Mouse (Mus musculus) ovary, postnatal 10 days (tissue): ENCODE data around the gene Prss2.
"Not testable (repeated sequence)": the region's sequence is repeated elsewhere in the genome, so short reads cannot be mapped to it uniquely, and the experiment has no call there.

ENCODE experiments used
- DNase-seq: peaks from one replicate; pipeline ENCODE4 v3.0.0; 2022; ENCODE audit warnings: low spot score

The Prss2 gene

DNA sequence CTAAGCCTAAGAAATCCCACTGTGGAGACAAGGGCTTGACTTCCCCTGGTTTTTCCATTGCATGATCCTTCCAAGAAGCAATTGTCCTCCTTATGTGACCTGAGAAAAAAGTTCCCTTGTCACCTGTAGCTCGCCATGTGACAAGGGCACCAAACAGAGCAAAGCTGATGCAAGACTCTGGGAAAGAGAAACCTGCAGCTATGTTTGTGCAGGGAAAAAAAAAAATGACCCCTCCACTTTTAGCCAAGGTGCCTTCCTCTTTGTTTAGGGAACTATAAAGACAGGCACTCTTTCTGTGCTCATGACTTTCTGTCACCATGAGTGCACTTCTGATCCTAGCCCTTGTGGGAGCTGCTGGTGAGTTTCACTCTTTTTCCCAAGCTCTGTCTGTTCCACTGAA lies at the start of gene Prss2:
TSS of gene Prss2 (plus strand) at position 301 of the 400 bp plus-strand sequence.
- DNase-seq = no peak

DNA sequence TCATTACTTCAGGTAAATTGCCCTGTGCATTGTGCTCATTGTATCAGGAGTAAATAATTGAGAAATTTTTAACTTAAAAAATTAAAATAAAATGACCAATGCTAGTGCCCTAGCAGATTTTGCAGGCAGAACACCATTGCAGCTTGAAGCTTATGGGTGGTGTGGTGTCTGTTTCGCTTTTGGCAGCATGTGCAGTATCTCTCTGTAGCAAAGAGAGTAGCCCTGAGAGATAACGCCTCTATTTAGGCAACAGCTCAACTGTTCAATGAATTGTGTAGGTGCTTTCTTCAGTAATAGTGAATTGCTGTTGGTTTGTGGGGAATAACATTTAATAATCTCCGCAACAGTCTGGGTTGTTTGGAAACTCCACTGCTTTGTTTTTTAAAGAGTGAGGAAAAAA lies 22.2 kb upstream of the Prss2 start:
- DNase-seq = no peak

DNA sequence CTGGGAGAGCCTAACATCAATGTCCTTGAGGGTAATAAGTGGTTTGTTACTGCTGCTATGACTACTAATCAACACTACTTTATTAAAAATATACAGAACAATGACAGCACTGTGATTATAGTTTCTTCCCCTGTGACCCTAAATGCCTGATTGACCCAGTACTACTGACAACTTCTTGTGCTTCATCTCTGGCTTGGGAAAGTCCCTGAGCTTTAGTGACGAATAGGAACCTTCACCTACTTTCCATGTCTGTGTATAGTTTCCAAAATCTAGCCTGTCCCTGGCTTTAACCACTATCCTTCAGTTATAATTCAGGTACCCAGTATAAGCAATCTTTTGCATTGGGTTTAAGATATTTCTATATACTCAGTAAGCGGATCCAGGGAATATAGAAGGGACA lies 16.7 kb upstream of the Prss2 start:
- no peak for DNase-seq

DNA sequence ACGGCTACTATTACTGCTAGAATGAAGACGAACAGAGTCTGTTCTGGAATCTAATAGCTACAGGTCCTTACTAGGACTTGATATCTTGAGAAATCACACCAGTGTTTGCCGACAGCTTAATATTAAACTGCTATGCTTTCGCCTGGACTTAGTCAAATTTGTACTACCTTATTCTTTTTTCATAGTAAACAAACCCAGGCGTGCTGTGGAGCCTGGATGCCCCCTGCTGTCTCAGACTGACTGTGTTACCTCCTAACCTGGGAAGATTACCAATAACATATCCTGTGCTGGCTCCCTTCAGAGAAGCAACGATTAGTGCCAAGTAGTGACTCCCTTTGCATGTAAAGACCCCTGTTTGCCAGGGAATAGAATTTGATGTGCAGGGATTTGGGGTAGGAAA lies 16.3 kb upstream of the Prss2 start:
- no peak for DNase-seq

DNA sequence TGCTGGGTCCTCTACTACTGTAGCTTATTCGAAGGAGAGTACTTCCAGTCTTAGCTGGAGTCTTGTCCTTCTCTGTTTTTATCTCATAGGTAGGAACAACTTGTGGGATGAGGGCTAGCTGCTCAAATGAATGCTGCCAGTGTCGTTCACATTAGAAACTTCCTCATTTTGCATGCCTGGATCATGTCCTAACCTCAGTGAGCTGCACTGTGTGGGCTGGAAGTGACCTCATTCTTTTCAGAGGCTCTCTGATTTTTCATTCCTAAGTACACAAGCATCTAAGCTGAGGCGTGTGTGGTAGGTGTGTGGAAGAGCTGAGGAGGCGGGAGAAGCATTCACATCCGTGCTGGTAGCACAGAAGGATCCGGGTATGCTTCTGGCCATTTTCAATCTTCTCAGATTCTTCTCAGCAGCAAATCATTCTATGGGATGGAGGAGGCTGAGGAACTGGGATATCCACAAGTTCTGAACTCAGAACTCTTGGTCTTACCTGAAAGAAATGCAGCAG lies 3.5 kb upstream of the Prss2 start:
- DNase-seq = no peak

DNA sequence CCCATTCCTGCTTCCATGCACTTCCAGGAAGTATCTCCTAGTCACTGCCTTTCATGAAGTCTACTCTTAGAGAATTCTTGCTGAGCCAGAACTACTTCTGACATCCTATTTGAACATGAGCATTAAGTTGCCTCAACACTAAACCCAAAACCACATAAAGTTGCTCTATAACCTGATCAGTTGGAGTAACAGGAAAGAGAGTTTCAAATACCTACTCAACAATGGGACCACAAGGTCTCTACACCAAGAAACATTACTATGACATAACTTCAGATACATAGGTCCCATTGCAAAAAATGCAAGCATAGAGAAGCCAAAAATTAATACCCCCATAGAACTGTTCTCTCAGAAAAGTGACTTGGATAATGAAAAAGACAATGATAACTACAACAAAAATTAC lies 4.9 kb downstream of the Prss2 start:
- no peak for DNase-seq

DNA sequence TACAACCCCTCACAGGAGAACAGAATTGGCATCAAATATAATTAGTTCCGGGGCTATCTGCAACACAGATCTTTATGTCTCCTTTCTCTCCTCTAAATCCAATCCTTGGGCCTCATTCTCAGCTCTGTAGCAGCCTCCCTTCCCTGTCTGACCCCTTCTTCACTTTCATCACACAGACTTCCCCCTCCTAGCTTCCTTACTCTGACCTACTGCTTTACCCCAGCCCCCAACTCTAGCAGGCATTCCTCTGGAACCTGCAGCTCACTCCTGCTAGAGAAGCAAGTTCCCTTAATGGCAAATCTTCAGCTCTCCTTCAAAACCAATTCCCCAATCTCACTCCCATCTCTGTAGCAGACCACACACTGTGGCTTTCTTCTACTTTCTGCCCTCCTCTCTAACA lies 5.8 kb downstream of the Prss2 start:
- no peak for DNase-seq

DNA sequence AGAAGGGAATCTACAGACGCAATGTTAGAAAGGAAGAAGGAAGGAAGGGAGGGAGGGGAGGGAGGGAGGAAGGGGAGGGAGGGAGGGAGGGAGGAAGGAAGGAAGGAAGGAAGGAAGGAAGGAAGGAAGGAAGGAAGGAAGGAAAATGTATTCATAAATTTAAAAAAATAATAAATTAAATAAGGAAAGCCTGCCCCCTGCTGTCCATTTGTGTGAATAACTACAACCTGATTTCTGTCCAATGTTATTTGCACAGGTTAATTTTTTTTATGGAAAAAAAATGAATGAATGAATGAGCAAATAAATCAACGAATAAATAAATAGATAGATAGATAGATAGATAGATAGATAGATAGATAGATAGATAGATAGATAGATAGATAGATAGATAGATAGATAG lies 8.4 kb downstream of the Prss2 start:
- DNase-seq = not testable (repeated sequence)

DNA sequence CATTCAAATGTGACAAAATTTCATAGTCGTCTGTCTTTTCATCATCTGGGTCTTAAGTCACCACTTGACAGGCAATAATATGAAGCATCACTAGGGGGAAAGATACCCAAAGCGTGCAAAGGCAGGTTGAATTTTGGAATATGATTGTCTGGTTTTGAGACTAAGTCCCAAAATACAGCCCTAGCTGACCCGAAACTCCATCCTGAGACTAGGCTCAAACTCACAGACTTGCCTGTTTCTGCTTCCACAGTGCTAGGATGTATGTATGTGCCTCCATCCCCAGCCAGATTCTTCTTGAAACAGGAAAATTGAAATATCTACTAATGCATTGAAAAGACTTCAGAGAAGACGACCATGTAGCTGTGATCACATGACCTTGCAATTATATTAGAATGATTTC lies 10.6 kb downstream of the Prss2 start:
- no peak for DNase-seq

DNA sequence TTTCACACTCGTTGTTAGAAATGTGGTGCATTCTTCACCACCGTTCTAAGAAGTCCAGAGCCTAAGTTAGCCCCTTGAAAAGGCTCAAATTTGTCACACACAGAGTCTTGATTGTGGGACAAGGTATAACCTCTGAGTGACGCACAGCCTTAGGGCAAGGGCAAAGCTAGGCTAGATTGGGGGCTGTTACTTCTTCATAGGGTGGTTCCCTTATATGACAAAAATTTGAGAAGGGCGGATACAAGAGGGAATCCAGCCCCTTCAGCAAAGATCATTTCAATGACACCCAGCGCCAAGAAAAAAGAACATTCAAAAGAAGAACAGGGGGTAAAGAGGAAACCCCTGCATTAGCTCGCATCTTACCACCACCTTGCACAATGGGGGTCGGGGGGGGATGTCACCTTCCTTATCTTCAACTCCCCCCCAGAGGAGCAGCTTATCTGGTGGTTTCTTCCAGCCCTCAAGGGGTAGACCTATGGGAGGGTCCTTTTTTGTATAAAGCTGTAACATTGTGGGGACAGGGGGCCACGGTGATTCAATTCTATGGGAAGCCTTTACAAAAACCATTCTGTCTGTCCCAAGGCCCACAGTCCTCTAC lies 11.2 kb downstream of the Prss2 start:
- DNase-seq = no peak

DNA sequence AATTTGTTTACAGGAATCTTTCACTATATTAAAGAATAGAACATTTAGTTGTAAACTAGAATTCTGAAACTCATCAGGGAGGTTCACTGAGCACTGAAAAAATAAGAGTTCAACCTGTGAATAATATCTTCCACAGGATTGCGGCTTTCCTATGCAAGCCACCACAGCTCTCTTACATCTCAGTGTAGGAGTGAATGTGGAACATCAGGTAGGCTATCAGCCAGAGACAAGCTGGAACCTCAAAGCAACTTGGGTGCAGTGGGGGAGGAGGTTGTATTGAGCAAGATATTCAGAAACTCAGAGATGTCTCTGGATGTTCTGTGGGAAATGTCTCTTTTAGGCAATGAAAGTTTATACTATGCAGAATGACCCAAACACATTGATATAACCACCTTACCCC lies 15.8 kb downstream of the Prss2 start:
- DNase-seq = no peak

DNA sequence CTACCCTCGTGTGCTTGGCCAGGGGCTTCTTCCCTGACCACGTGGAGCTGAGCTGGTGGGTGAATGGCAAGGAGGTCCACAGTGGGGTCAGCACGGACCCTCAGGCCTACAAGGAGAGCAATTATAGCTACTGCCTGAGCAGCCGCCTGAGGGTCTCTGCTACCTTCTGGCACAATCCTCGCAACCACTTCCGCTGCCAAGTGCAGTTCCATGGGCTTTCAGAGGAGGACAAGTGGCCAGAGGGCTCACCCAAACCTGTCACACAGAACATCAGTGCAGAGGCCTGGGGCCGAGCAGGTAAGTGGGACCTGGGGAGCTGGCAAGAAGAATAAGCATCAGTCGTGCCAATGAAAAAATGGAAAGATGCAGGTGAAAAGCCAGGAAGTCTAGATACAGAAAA lies 16.7 kb downstream of the Prss2 start:
- DNase-seq = not testable (repeated sequence)

DNA sequence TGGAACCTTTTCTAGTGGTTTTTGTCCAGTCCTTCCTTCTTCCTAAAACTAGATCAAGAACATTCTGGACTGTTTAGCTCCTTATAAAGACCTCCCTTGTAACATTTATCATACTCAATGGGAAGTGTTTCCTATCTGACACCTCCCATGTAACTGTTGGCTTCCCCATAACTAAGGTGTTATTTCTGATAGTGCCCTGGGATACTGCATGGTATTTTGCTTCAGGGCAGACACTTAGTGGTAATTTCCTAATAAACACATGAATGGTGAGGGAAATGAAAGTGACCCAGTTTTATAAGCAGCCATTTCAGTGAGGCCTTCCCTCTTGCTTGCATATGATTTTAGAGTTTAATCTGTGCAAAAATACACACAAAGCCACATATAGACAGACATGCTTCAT lies 19.2 kb downstream of the Prss2 start:
- no peak for DNase-seq

DNA sequence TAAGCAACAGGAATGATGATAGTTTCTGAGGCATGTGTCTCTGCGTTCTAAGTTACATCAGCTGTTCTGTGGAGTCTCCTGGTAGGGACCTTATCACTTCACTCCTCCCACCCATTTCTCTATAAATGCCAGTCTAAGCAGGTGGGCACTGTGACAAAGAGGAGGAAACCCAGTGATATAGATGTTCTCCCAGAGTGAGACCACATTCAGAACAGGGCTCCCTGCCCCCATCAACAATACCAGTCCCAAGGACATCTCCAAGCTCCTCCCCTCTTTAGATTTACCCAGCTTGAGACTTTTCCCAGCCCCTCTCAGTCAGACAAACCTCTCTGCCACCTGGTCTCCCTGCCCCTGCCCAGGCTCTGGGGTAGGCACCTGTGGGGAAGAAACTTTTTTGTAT lies 20.2 kb downstream of the Prss2 start:
- DNase-seq = no peak

DNA sequence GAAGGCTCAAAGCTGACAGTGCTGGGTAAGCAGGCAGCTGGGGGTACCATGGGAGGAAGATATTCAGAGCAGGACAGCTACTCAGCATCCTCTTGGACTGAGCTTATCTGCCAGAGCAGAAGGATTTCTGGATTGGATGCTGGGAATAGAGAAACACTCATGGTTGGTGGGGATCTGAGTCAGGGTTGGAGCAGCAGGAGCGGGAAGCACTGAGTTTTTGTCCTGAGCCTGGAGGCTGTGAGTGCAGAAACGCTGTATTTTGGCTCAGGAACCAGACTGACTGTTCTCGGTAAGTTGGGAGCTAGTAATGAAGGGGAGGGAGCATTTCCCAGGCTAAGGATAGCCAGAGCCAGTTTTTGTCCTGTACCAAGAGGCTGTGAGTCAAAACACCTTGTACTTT lies 21.4 kb downstream of the Prss2 start:
- no peak for DNase-seq

DNA sequence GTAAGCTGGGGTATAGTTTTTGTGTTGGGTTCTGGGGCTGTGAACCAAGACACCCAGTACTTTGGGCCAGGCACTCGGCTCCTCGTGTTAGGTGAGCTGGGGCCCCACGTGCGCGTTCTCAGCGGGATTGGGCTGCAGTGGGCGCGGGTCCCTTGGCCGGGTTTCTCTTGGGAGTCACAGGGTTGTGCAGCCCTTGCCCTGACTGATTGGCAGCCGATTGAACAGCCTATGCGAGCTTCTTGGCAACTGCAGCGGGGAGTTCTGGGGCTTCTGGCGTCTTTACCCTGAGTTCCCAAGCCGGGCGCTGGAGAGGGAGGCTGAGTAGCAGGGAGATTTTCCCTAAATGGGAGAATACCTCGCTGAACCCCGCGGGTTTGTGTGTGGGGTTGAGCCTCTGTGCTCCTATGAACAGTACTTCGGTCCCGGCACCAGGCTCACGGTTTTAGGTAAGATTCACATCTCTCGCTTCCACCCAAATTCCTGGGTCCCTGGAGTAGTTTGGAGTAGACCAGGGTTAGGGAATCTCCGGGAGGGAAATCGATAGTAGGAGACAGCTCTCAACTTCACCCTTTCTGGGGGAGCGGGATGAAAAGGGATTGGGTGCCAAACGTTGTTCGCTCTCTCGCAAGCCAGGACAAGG lies 21.9 kb downstream of the Prss2 start:
- no peak for DNase-seq

DNA sequence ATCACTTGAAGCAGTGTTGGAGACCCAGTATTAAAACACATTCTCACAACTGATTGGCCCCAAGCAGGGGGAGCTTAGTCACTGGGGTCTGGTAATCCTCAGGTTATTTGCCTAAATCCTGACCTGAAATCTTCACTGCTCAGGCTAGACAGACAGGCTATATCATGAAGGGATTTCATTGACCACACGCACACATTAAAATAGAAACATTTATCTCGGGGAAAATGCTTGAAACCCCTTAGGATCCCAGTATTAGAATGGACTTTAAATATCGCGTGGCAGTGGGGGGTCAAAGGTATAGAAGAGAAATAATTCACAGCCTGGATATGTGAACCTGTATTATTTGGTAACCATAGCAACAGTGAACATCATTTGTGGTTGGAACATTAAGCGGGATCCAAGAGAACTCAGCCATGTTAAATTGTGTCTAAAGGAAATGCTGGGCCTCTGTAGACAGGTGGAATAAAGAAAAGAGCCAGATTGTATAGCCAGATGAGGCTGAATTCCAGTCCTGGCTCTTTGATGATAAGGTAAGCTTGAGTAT lies 22.9 kb downstream of the Prss2 start:
- no peak for DNase-seq

DNA sequence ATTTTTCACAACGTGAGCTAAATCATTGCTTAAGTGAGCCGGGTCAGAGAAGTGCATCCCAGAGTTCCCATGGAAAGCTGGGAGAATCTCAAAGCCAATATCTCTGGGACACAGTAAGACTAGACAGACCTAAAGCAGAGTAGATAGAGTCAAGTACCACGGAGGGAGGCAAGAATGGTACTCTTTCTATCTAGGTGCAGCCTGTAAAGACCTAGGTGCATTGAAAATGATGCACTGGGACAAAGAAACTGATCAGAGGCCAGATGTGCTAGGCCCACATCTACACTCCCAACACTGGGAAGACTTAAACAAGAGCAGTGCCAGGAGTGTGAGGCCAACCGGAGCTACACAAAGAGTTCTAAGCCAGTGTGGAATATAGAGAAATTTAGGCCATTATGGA lies 23.7 kb downstream of the Prss2 start:
- no peak for DNase-seq

DNA sequence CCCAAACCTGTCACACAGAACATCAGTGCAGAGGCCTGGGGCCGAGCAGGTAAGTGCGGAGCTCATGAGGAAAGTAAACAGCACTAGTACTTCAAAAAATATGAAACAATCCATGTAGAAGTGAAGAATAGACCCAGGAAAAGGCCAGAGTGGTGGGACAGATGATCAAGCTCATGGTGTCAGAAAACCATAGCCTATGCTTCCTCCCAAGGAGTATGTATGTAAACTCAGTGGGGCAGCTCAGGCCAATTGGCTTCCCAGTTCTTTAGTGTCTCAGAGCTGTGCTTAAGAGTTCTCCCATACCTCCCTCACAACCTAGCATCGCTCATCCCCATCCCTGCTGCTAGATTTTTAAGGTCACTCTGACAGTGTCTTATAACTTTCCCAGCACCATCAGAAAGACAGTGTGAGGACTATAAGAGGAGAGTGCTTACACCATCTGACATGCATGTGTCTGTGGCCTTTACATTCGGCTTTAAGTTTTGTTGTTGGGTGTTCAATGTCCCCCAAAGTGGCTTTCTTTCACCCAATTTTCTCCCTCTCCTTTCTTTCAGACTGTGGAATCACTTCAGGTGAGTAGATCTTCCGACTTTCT lies 25.6 kb downstream of the Prss2 start:
- no peak for DNase-seq

DNA sequence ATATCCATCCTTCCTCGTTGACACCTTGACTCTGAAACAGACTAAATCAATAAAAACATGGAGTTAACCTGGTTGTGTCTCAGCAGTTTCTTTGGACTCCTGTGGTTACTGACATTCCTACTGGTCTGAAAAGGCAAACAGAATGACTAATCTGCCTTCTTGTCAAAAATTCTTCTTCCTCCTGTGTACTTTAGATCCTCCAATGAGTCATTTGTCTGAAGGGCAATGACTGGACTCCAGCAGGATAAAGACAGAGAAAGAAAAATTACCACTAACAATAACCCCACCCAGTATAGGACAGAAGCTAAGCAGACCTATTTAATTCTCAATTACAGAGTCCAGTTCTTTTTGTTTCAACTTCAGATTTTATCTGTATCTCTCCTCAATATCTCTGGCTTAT lies 26.7 kb downstream of the Prss2 start:
- DNase-seq = no peak

DNA sequence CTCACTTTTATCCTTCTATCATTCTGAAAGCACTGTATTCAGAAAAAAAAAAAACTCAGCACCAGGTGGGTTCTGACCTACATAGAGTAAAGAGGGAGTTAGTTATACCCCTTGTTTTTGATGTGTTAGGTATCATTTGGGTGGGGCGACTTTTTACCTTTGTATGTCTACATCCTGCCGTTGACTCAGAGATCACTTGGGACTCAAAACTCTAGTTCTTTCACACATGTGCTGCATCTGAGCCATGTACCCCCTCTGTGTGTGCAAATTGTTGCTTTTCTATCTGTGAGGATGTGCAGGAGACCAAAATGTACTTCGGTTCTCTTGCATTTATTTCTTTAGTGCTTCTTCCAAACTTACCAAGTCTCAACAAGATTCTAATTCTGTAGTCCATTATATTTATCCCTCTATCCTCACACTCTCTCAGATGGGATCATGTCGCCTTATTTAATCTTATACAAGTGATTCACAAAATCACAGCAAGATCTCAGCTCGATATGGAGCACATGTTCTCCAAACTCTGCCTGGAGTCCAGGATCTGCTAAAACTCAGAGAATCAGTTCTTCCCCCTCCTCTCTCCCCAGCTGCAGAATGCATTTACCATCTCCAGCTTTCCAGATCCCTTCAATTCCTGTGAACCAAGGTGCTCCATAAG lies 31.9 kb downstream of the Prss2 start:
- no peak for DNase-seq

DNA sequence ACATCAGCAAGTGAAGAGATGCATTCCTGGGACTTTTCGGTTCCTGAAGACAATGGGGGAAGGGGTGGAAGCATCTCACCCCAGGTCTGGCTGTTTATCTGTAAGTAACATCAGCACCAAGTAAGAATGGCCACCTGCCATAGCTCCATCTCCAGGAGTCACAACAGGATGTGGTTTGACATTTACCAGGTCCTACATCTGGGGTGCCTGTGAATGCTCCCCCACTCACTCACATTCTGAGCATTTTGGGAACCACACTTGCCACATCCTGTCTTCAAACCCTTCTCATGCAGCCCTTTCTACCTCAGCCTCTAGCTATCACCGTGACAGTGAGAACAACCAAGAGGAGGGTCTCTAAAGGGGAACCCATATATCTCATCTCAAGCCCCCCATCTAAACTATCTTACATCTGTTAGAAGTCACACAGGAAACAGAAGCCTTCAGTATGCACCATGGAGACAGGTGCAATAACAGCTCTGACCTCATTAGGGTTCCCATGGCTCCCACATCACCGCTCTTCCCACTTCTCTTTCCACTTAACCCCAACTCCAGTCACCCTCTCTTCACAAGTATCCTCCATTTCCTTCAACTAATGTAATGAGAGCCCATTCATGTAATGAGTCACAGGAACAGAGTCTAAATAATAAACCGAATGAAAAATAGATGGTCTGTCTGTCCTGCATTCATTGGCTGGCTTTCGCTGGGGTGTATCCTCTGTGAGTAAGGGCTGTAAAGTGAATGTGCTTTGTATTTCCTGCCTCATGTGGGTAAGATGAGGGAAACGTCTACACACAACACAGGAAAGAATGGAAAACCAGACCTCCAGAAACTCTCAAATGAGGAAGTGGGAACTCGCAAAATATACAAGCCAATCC lies 32.9 kb downstream of the Prss2 start:
- no peak for DNase-seq
